Mouse (Mus musculus) cerebellum, adult 18-20 months (tissue): ENCODE measurements around the gene Sort1.

Experiments
- DNase-seq, 2 experiments: peaks; one replicate each; pipeline ENCODE4 v3.0.0; 2021

Sort1 gene

GRCm38 (mm10) chr3:108295379-108296219 lies 11.7 kb downstream of the Sort1 start:
- DNase-seq = peak; percentile 69

GRCm38 (mm10) chr3:108296220-108297049 lies 12.6 kb downstream of the Sort1 start:
- DNase-seq = peak; percentile 41 to 44

GRCm38 (mm10) chr3:108297050-108297419 lies 13.2 kb downstream of the Sort1 start:
- DNase-seq = no peak

GRCm38 (mm10) chr3:108297603-108298553 lies 14.0 kb downstream of the Sort1 start:
- DNase-seq = no peak

- peak; percentile 42 to 47 for DNase-seq
Measured at GRCm38 (mm10) chr3:108300455-108301030, 16.7 kb downstream of the Sort1 start.

GRCm38 (mm10) chr3:108303683-108304082 lies 19.8 kb downstream of the Sort1 start:
- no peak for DNase-seq

- no peak for DNase-seq
Measured at GRCm38 (mm10) chr3:108304747-108305146, 20.9 kb downstream of the Sort1 start.

GRCm38 (mm10) chr3:108306387-108306786 lies 22.5 kb downstream of the Sort1 start:
- DNase-seq = no peak

- no peak for DNase-seq
Measured at GRCm38 (mm10) chr3:108307485-108307884, 23.6 kb downstream of the Sort1 start.

- DNase-seq = no peak
Measured at GRCm38 (mm10) chr3:108310921-108311341, 27.0 kb downstream of the Sort1 start.

GRCm38 (mm10) chr3:108311688-108312087 lies 27.8 kb downstream of the Sort1 start:
- no peak for DNase-seq

GRCm38 (mm10) chr3:108312414-108312813 lies 28.5 kb downstream of the Sort1 start:
- no peak for DNase-seq

- DNase-seq = no peak
Measured at GRCm38 (mm10) chr3:108313138-108313537, 29.3 kb downstream of the Sort1 start.

- DNase-seq = no peak
Measured at GRCm38 (mm10) chr3:108314038-108314675, 30.3 kb downstream of the Sort1 start.

GRCm38 (mm10) chr3:108318517-108318916 lies 34.6 kb downstream of the Sort1 start:
- no peak for DNase-seq

GRCm38 (mm10) chr3:108321671-108322070 lies 37.8 kb downstream of the Sort1 start:
- no peak for DNase-seq

GRCm38 (mm10) chr3:108322136-108322535 lies 38.3 kb downstream of the Sort1 start:
- no peak for DNase-seq

GRCm38 (mm10) chr3:108322962-108323361 lies 39.1 kb downstream of the Sort1 start:
- no peak for DNase-seq

GRCm38 (mm10) chr3:108324837-108325236 lies 41.0 kb downstream of the Sort1 start:
- DNase-seq = no peak

GRCm38 (mm10) chr3:108325521-108325920 lies 41.6 kb downstream of the Sort1 start:
- no peak for DNase-seq

GRCm38 (mm10) chr3:108327275-108327674 lies 43.4 kb downstream of the Sort1 start:
- DNase-seq = no peak

GRCm38 (mm10) chr3:108327916-108328315 lies 44.0 kb downstream of the Sort1 start:
- DNase-seq = no peak
